Mouse (Mus musculus) gastrocnemius, postnatal 36 days (tissue): Measurements from ENCODE around the gene Dsp. TPM values are rescaled to one million over a fixed set of nuclear protein-coding genes. Genes with fewer than 3 reads are reported as not detected.

Experiments used
- DNase-seq, 2 experiments: peaks; one replicate each; pipeline ENCODE4 v3.0.0; 2022
- intact Hi-C: fragments of 180-260 bp; cut with DNase I; formaldehyde crosslinking; loops from one replicate; pipeline ENCODE4 v1.15.1; 2025
- total RNA-seq, 2 experiments: library from RNA; stranded (reverse); gene quantifications; 2 replicates each; pipeline ENCODE4 v1.2.3; 2021

Dsp gene
- total RNA-seq, 2 experiments from 2014 or later, result 0.87 TPM; not detected in 1

DNA sequence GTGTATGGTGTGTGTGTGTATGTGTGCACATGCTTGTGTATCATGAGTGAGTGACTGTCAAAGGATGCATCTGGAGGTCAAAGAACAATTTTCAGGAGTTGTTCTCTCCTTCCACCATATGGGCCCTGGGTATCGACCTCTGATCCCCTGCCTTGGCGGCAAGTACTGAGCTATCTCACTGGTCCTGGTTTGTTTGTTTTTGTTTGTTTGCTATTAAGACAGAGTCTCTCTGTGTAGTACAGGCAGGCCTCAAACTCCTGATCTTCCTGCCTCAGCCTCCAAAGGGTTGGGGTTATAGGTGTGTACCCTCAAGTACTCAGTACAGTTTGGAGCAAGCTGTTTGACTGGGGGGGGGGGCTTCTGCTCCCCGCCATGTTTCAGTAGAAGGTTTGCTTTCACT lies 16.0 kb downstream of the Dsp start:
- DNase-seq, result no peak
- intact Hi-C loops, result no loop called here

DNA sequence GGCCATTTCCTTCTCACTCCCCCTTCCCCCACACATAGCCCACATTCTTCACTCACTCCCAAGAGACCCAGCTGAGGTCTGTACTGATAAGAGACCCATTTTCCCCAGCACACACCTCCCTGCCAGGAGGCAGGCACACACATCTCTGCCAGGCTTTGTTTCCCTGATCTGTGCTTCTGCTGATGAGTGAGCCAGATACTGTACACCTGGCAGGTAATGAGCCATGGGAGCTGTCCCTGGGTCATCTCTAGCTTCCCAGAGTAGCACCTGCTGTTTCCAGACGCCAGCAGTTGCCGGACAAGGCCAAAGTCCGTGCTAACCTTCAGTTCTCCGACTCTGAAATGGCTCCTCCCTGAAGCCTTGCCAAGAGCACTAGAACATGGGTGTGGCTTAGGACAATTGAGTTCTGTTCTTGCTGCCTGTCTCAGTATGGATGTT lies 19.6 kb downstream of the Dsp start:
- no peak for DNase-seq
- intact Hi-C loops, result no loop called here

DNA sequence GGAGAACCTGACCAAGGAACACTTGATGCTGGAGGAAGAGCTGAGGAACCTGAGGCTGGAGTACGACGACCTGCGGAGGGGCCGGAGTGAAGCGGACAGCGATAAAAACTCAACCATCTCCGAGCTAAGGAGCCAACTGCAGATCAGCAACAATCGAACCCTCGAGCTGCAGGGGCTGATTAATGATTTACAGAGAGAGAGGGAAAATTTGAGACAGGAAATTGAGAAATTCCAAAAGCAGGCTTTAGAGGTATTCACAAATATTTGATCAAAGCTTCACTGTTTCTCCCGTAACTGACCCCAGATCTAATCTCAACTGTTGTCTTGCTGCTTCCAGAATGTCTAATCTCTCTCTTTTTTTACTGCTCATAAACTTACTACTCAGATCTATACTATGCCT lies 42.3 kb downstream of the Dsp start:
- intact Hi-C loops, result no loop called here
- DNase-seq, result no peak

DNA sequence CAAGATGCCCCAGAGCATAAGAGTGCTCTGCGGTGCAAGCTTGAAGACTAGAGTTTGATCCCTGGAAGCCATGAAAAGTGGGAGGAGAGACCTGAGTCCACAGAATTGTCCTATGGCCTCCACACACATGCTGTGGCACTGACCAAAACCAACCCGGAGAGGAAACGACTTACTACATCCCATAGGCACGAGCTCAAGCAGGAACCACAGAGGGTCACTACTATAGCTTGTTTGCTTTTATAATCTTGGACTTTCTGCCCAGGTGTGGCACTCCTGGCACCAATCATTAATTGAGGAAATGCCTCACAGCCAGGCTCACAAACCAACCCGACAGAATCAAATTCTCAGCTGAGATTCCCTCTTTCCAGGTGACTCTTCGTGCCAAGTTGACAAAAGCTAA lies 50.3 kb downstream of the Dsp start:
- no peak for DNase-seq
- intact Hi-C loops, result loop anchor here (10.0 kb wide), 1 partner anchor 127 kb away; no protein-coding TSS in a partner anchor

DNA sequence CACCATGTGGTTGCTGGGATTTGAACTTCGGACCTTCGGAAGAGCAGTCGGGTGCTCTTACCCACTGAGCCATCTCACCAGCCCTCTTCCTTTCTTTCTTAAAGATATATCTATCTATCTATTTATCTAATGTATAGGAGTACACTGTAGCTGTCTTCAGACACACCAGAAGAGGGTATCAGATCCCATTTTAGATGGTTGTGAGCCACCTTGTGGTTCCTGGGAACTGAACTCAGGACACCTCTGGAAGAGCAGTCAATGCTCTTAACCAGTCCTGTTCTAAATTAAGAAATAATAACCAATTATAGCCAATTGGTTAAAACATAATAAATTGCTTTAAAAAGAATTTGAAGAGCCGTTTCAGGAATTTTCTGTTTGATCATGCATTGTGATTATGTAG lies 53.1 kb downstream of the Dsp start:
- no peak for DNase-seq
- intact Hi-C loops, result loop anchor here (10.0 kb wide), 1 partner anchor 129 kb away; no protein-coding TSS in a partner anchor

DNA sequence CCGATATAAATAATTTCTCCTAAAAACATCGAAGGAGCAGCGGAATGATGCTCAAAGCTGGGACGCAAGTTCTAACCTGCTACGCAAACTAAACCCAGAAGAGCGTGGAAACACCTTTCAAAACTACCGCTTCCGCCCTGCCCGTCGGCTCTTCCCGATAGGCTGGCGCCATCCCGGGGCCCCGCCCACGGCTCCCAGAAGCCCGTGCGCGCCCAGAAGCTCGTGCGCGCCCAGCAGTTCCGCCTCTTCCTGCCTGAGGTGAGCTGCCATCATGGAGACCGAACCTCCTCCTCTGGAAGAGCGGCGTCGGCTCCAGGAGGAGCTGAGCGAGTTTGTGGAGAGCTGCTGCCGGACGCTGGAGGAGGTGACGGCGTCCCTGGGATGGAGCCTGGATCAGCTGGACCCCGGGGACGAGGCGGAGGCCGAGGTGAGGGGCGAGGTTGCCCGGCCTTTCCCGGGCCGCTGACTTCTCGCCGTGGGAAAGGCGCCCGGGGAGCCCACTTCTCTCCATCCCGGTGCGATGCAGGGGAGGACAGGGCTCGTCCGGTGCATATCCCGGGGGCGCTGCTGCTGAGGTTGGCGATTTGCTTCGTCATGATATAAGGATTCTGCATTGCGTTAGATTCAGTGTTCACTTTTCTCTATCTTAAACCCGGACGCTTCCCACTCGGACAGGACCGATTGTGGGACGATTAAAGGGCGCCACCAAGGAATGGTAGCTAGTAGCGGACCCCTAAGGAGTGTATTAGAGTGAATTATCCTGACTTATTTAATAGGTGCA lies 53.8 kb downstream of the Dsp start, which contains the start of gene Snrnp48:
Gene Snrnp48 (plus strand): TSS at position 237 of the 781 bp plus-strand sequence.
- DNase-seq, result peak; percentile 72 to 83
- intact Hi-C loops, result loop anchor here (10.0 kb wide), 1 partner anchor 130 kb away; no protein-coding TSS in a partner anchor

DNA sequence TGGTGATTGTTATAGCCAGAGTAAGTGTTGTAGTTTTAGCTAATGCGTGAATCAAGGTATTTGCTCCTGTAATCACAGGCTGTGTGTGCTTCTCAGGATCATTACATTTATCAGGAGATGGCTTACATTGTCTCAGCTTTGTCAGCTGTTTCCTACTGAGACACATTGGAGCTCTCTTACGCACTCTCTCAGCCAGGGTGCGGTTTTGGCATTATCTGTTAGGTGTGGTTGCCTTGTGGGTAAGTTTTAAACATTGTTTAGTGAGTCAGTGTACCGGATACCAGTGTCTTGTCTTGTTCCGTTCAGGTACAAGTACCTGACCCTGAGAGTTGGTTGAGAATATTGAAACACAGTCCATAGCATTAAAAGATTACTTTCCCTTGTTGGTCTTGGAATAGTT lies 60.0 kb downstream of the Dsp start:
- DNase-seq, result no peak
- intact Hi-C loops, result no loop called here

DNA sequence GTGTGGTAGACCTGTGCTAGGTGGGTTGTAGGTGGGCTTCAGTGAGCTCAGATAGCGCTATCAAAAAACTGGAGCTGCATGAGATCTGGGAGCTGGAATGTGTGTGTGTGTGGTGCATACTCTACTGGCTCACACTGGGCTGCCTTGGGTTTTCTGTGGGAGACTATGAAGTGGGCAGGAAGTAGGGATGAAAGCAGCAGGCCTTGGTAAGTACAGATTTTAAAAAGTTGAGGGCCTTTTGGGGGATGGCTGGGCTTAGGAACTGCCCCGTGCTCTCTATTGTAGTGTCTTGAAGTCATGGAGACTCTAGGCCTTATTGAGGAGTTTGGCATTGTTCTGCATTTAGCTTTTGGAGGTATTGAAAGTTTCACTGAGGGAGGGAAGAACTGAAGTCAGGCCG lies 67.6 kb downstream of the Dsp start:
- no peak for DNase-seq
- intact Hi-C loops, result no loop called here

DNA sequence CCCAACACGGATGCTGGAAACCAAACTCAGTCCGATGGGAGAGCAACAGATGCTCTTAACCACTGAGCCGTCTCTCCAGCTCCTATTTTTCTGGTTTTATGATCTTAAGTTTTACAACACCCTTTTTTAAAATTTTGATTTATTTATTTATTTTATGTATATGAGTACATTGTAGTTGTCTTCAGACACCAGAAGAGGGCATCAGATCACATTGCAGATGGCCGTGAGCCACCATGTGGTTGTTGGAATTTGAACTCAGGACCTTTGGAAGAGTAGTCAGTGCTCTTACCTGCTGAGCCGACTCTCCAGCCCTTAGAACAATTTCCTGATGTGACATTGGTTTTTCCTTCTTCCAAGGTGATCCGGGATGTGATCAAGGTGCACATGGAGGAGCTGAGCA lies 69.2 kb downstream of the Dsp start:
- intact Hi-C loops, result loop anchor here (10.0 kb wide), 1 partner anchor 384 kb away; no protein-coding TSS in a partner anchor
- DNase-seq, result no peak

DNA sequence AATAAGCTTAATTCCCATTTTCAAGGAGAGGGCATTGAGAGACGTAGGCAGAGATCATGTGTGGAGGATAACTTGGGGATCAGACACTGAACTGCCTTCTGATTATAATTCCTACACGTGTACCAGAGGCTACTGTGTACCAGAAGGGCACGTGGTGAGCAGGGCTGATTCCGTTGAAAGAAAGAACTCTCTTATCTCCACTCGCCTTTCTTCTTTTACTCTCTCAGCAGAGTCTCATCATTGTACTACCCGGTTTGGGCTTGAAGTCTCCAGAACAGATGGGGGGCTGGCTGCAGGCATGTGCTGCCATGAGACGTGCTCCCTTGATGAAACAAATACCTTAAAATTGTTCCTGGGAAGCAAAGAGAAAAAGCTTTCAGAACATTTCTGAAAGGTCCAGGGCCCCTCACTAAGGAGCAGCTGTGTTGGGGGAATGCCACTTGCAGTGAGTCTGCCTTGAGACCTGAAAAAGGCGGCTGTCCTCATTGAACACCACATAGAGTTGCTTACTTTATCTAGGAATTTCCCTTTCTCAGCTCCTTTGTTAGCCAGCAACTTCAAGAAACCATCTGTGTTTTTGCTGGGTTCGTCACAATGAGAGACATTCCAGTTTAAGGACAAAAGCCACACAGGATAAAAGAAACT lies 79.2 kb downstream of the Dsp start:
- intact Hi-C loops, result no loop called here
- no peak for DNase-seq

DNA sequence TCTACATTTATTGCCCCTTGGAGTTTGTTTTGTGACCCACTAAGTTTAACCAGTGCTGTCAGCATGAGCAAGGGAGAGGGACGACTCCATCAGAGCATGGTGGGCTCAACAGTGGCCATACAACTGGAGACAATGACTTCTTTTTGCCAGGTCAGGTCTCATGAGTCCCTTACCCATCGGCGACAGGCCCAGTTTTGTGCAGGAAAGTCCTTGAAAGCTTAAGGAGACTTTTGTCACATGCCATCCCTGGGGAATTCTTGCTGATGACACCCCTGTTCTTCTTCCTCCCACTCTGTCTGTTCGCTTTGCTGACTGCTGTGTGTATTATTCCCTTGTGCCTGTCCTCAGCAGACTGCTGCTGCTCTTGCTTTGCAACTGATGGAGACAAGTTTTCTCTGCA lies 81.3 kb downstream of the Dsp start:
- DNase-seq, result no peak
- intact Hi-C loops, result no loop called here

DNA sequence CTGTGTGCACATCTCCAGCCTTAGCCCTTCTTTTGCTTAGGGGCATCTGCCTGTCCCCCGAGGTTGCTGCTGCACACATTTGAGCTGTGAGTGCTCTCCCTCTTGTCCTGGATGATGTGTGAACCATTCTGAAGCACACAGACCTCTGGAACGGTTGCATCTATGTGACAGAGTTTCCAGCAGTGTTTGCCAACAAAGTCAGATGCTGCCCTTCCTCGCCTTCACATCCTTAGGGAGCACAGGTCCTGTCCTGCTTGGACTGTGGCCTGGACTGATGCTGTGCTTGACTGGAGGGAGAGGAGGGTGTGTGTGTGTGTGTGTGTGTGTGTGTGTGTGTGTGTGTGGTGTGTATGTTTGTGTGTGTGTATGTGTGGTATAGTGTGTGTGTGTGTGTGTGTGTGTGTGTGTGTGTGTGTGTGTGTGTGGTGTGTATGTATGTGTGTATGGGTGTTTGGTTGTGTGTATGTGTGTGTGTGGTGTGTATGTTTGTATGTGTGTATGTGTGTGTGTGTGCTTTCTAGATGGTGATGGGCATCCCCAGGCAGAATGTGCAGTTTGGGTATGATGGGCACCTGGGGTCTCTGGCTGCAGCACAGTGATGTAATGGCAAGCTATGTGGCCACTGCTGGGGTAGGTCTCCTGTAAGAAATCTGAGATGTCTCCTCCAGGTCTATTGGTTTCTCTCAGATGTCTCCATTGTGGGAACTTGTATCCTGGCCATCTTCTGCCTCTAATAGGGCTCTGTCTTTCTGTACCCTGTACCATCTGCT lies 81.9 kb downstream of the Dsp start:
- intact Hi-C loops, result no loop called here
- DNase-seq, result no peak

DNA sequence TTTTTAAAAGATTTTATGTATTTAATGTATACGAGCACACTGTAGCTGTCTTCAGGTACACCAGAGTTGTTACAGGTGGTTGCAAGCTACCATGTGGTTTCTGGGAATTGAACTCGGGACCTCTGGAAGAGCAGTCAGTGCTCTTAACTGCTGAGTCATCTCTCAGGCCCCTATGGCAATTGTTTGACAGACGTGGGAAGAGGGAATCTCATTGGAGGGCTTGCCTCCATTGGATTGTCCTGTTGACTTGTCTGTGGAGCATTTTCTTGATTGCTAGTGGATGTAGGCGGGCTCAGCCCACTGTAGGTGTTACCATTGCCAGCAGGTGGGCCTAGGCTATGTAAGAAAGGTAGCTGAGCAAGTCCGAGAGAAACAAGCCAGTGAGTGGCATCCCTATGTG lies 83.6 kb downstream of the Dsp start:
- no peak for DNase-seq
- intact Hi-C loops, result no loop called here

DNA sequence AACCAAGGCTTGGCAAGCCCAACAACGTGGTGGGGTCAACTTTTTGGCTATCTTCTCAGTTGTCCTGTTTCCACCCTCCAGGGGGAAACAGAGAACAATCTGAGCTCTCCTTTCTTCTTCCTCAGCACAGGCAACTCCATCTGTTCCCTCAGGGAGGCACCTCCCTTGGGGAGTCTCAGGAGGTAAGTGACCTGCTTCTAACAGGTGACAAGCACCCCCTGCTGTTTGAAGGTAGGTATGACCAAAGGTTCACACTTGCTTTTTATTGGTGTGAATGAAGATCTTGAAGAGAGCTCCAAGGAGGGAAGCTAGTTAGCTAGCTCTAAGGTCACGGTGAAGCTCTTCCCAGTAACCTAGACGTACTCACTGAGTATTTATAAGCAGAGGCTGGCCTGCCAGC lies 84.3 kb downstream of the Dsp start:
- intact Hi-C loops, result no loop called here
- DNase-seq, result no peak

DNA sequence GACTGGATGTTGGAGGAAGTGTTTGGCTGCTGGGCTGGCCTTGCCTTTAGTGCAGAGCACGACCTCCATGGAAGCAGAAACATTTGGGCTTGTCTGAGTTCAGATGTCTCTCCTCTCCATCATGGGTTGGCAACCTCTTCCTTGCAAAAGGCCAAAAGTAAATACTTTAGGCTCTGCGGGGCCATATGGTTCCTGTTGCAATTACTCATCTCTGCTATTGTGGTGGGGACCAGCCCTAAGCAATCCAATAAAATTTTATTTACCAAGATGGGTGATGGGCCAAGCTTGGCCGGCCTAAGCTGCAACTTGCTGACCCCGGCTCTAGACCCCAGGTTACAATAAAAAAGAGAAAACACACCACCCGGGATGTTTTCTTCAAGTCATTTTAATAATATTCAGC lies 97.1 kb downstream of the Dsp start:
- intact Hi-C loops, result loop anchor here (10.0 kb wide), 1 partner anchor 1533 kb away; no protein-coding TSS in a partner anchor

More for the DNA sequence above, 97.1 kb downstream of the Dsp start:
- DNase-seq, result no peak

Other genes with a start within 250 kb of the Dsp start
- gene Ssr1, start 157.1 kb upstream of the Dsp start, total RNA-seq, result 10 to 100 TPM; 55.2 to 58.5 TPM
- 1 to 10 TPM; 5.6 to 7.4 TPM for gene Riok1, start 114.3 kb upstream of the Dsp start, total RNA-seq
- under 1 TPM; 0.61 to 0.84 TPM for gene Cage1, start 114.2 kb upstream of the Dsp start, total RNA-seq
- 1 to 10 TPM; 8.2 to 8.5 TPM for gene Snrnp48, start 53.6 kb downstream of the Dsp start, total RNA-seq
- 10 to 100 TPM in 1 of 2 experiments, 1 to 10 TPM in 1; 9.3 to 10.3 TPM for gene Bmp6, start 193.8 kb downstream of the Dsp start, total RNA-seq